Mouse (Mus musculus): Measurements from ENCODE around the gene Map2k3. TPM values are rescaled to one million over a fixed set of nuclear protein-coding genes. Genes with fewer than 3 reads are reported as not detected.

The Map2k3 gene
- total and polyA plus RNA-seq, 3 experiments: 73.2 to 132 (median 111) TPM

DNA sequence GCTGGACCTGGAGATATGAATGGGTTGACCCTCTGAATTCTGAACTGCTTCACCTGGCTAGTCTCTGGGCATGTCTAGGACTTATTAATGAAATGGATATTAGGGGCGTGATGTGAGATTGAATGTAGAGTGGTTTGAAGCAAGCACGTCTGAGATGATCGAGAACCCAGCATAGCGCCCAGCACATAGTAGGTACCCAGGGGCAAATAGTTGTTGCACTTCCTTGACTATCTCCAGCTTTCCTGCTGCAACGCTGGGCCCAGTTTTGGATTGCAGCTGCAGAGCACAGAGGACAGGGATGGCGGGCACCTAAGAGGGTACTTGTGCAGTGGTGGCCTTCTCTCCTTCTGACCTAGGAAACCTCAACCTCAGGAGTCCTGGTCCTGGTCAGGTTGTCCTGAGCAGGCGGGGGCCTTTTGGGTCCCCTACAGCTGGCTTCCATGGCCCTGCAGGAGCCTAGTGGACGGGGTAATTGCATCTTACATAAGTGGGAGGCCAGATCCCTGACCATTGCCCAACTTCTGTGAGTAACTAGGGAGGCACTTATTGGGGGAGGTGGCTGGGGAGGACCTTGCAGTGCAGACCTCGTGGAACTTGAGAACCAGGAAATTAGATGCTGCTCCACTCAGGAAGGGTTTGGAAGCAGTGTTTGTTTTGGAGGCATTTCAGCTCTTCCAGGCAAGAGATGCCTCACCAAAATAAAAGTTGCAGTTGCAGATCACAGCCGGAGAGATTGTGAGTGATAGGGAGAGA is 1.5 kb downstream of the Map2k3 start:
- peak; percentile 40 for DNase-seq (ENCODE audit: low read depth, low spot score)
- H3K27me3 ChIP-seq (ENCODE audit: control insufficient read depth in 1 of 2, insufficient read depth in 2 of 2, low read length in 2 of 2): no peaks in the 10 kb centered on the region
- H3K36me3 ChIP-seq (ENCODE audit: control insufficient read depth in 1 of 2, insufficient read depth in 2 of 2, low read length in 2 of 2): peaks cover 0 to 35% of the 10 kb centered on the region in 2 experiments; a peak in 3 of 4 replicates
- H3K79me2 ChIP-seq (ENCODE audit: control insufficient read depth, insufficient read depth, low read length, poor library complexity): peaks cover 78% of the 10 kb centered on the region
- peak overlapping the region; percentile 71 to 99 for H3K4me3 ChIP-seq (ENCODE audit: control insufficient read depth in 1 of 2, insufficient read depth in 1 of 2, low read depth in 2 of 2, low read length in 2 of 2)
- H3K4me1 ChIP-seq (ENCODE audit: control insufficient read depth in 1 of 2, insufficient read depth in 2 of 2, low read length in 2 of 2): peaks cover 17 to 45% of the 10 kb centered on the region in 2 experiments
- peak overlapping the region; percentile 90 for H3K9ac ChIP-seq (ENCODE audit: control insufficient read depth, low read depth, low read length, poor library complexity, severe bottlenecking)
- no peaks in the 10 kb centered on the region for H3K9me3 ChIP-seq (replicated peaks; ENCODE audit: insufficient read depth, low read length)
- H3K27ac ChIP-seq (ENCODE audit: control insufficient read depth, low read depth, low read length): peak overlapping the region; percentile 40; the same call in 1 of the 2 replicates
- TF ChIP-seq KAT2A (conservative IDR thresholded peaks at IDR 0.05; ENCODE audit: low read depth, low read length): no peak
- TF ChIP-seq MAZ (IDR thresholded peaks at IDR 0.05; ENCODE audit: low read depth, low read length): no peak
- TF ChIP-seq POLR2AphosphoS5 (IDR thresholded peaks at IDR 0.05; ENCODE audit: borderline replicate concordance, low read depth, low read length): no peak
- no peak; the same call in 1 of the 2 replicates for TF ChIP-seq MXI1 (IDR thresholded peaks at IDR 0.05; ENCODE audit: low read depth, low read length)
- peak; percentile 95 for TF ChIP-seq ZKSCAN1 (IDR thresholded peaks at IDR 0.05; ENCODE audit: low read depth, low read length)
- TF ChIP-seq GABPA (IDR thresholded peaks at IDR 0.05; ENCODE audit: low read depth, low read length): no peak
- no peak for TF ChIP-seq POLR2AphosphoS2 (IDR thresholded peaks at IDR 0.05; ENCODE audit: low read length)

DNA sequence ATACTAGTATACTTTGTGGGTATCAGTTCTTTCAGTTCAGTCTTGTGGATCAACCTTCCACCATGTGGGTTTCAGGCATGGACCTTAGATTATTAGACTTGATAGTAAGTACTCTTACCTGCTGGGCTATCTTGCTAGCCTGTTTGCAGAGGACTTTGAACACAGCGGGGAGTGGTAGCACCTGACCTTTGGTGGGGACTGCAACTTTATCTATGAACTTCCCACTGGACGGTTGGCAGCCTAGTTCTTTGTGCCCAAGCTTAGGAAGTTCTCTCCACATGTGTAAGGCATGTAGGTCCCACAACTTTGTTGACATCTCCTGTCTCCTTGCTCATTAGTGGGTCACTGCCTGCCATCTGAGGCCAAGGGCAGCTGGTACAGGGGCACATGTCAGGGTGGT is 3.0 kb downstream of the Map2k3 start:
- peaks cover 0 to 35% of the 10 kb centered on the region in 2 experiments; a peak in 3 of 4 replicates for H3K36me3 ChIP-seq (ENCODE audit: control insufficient read depth in 1 of 2, insufficient read depth in 2 of 2, low read length in 2 of 2)
- peaks cover 17 to 45% of the 10 kb centered on the region in 2 experiments for H3K4me1 ChIP-seq (ENCODE audit: control insufficient read depth in 1 of 2, insufficient read depth in 2 of 2, low read length in 2 of 2)
- no peak for DNase-seq (ENCODE audit: low read depth, low spot score)
- peak overlapping the region; percentile 72 for H3K27ac ChIP-seq (ENCODE audit: control insufficient read depth, low read depth, low read length)
- H3K9me3 ChIP-seq (replicated peaks; ENCODE audit: insufficient read depth, low read length): no peaks in the 10 kb centered on the region
- peak overlapping the region; percentile 40 for H3K9ac ChIP-seq (ENCODE audit: control insufficient read depth, low read depth, low read length, poor library complexity, severe bottlenecking)
- TF ChIP-seq MYC (IDR thresholded peaks at IDR 0.05; ENCODE audit: low read depth, low read length): no peak
- TF ChIP-seq POLR2AphosphoS2 (IDR thresholded peaks at IDR 0.05; ENCODE audit: low read length): no peak
- TF ChIP-seq JUND (IDR thresholded peaks at IDR 0.05; ENCODE audit: low read depth, low read length): no peak
- no peak for TF ChIP-seq RCOR1 (IDR thresholded peaks at IDR 0.05; ENCODE audit: low read depth, low read length)
- TF ChIP-seq USF1 (IDR thresholded peaks at IDR 0.05; ENCODE audit: low read depth, low read length): no peak
- no peak for TF ChIP-seq MAFK (IDR thresholded peaks at IDR 0.05; ENCODE audit: borderline replicate concordance, low read depth, low read length)
- TF ChIP-seq POLR2A (IDR thresholded peaks at IDR 0.05; ENCODE audit: control insufficient read depth in 1 of 2, insufficient read depth in 1 of 2, low read depth in 1 of 2, low read length in 2 of 2, poor library complexity in 1 of 2): no peak
- no peak for TF ChIP-seq SIN3A (IDR thresholded peaks at IDR 0.05; ENCODE audit: low read length)
- no peak for TF ChIP-seq POLR2AphosphoS5 (IDR thresholded peaks at IDR 0.05; ENCODE audit: borderline replicate concordance, low read depth, low read length)
- no peak for TF ChIP-seq CTCF (IDR thresholded peaks at IDR 0.05 in 2 of 3, conservative IDR thresholded peaks at IDR 0.05 in 1 of 3; ENCODE audit: control insufficient read depth in 1 of 3, insufficient read depth in 1 of 3, low read depth in 2 of 3, low read length in 3 of 3, poor library complexity in 1 of 3, severe bottlenecking in 1 of 3)
- no peak for TF ChIP-seq CHD2 (IDR thresholded peaks at IDR 0.05; ENCODE audit: low read length)
- peak overlapping the region; percentile 5 to 12 for H3K4me3 ChIP-seq (ENCODE audit: control insufficient read depth in 1 of 2, insufficient read depth in 1 of 2, low read depth in 2 of 2, low read length in 2 of 2)
- H3K27me3 ChIP-seq (ENCODE audit: control insufficient read depth in 1 of 2, insufficient read depth in 2 of 2, low read length in 2 of 2): no peaks in the 10 kb centered on the region
- peaks cover 91% of the 10 kb centered on the region for H3K79me2 ChIP-seq (ENCODE audit: control insufficient read depth, insufficient read depth, low read length, poor library complexity)
